Mouse (Mus musculus) adrenal gland (tissue): ENCODE data around the gene Gdpd1.
"Not testable (repeated sequence)": the region's sequence is repeated elsewhere in the genome, so short reads cannot be mapped to it uniquely, and the experiment has no call there.

Experiments
- intact Hi-C: fragments of 180-260 bp; cut with DNase I; formaldehyde crosslinking; loops from one replicate; pipeline ENCODE4 v1.15.1; 2025

The Gdpd1 gene

DNA sequence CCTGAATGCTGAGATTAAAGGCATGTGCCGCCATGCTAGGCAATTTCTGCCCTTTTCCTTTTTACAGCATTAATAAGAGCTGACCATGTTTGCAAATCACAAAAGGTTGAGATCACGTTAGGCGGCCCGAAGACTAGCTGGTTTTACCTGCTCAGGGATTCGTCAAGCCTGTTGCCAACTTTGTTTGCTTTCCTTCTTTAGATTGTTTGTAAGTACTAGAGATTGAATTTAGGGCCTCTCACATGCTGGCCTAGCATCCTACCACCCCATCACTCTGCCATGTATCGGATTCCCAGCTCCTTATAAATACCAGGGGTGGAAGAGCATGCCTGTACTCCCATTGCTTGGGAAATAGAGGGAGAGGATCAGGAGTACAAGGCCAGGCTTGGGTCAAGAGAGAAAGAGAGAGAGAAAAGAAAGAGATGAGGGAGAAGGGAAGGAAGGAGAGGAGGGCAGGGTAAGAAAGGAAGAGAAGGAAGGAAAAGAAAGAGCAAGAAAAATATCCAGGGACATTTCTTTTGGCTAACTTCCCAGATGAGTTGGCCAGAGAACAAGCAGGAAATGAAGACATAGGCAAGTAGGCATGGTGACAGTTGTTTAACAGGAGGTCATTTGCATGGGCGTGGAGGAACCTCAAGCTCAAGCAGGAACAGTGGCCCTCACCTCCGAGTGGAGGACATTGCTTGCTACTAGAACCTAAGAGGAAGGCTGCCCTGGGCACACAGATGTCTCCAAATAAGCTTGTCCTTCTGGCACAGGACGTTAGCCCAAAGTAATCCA lies 47.6 kb downstream of the Gdpd1 start:
- intact Hi-C loops: no loop called here

DNA sequence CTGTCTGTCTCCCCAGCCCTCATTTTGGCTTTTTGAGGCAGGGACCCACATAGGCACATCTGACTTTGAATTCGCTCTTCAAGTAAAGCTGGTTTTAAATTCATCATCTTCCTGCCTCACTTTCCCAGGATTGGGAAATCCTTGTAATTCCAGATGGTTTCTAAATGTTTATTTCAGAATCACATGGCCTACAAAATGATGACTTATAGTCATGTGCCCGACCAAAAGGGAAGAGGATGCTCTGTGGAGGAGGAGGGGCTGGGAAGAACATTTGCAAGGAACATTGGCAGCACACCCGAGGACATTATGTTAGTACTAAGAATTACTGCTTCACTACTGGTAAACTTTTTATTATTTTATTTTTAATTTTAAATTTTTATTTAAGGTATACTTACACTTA lies 48.5 kb downstream of the Gdpd1 start:
- intact Hi-C loops: no loop called here

DNA sequence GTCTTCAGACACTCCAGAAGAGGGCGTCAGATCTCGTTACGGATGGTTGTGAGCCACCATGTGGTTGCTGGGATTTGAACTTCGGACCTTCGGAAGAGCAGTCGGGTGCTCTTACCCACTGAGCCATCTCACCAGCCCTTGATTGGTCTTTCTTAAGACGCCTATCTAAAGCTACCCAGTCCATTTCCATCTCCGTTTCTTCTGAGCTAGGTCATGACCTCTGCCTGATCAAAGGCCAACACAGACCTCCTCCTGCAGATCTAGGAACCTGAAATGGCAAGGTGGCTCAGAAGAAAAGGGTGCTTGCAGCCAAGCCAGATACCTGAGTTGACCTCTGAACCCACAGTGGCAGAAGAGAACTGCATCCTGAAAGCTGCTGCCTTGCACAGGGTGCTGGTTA lies 50.6 kb downstream of the Gdpd1 start:
- intact Hi-C loops: not testable (repeated sequence)

DNA sequence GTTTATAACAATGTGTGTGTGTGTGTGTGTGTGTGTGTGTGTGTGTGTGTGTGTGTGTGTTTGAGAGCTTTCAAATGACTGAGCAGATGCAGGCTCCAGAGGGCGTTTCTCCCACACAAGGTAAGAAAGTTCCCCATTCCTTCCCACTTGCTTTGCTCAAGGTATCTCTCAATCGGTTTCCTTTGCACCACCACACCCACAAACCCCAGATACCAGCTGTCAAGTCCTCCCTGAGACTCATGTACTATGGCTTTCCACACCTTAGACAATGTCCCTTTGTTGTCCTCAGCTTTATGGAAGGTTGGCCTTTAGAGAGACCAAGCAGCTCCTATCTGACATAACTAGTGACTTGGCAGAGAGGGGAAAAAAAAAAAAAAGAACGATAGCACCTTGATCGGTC lies 51.1 kb downstream of the Gdpd1 start:
- intact Hi-C loops: no loop called here

DNA sequence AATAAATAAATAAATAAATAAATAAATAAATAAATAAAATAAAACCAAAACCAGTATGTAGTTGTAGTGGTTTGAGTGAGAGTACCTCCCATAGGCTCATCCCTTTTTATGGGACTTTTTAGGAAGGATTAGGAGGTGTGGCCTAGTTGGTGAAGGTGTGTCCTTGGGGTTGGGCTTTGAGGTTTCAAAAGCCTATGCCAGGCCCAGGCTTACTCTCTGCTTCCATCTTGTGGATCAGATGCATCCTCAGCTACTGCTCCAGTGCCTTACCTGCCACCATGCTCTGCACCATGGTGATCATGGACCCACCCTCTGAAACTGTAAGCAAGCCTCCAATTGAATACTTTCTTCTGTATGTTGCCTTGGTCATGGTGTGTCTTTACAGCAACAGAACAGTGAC lies 52.3 kb downstream of the Gdpd1 start:
- intact Hi-C loops: no loop called here

DNA sequence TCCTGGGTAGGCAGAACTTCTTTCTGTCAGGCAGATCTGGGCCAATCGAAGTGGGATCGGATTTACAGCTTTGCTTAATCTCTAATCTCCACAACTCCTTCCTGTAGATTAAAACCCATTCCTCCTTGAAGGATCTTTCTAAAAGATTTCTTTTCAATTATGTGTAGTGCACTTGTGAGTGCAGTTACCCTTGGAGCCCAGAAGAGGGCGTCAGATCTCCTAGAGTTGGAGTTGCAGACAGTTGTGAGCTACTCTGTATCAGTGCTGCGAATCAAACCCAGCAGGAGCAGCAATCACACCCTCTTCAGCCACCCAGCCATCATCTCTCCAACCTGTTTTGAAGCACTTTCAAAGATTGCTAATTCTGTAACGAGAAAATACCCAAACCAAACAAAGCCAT lies 53.4 kb downstream of the Gdpd1 start:
- intact Hi-C loops: no loop called here

DNA sequence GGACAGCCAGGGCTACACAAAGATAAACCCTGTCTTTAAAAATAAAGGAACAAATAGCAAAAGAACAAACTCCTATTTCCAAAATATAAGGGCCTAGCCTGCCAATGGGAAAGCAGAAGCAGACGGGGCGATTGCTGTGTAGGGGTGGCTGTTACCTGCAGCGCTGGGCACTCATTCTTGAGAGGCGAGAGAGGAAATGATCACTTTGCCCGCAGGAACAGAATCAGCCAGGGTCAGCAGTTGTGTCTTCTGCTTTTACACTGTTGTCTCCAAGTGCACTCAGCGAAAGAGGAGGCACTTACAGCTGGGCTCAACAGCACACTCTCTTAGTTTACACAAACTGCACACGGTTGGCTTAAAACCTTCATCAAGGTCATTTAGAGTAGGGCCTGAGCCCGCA lies 54.4 kb downstream of the Gdpd1 start:
- intact Hi-C loops: loop anchor here (5.0 kb wide), 1 partner anchor 452 kb away; no protein-coding TSS in a partner anchor

DNA sequence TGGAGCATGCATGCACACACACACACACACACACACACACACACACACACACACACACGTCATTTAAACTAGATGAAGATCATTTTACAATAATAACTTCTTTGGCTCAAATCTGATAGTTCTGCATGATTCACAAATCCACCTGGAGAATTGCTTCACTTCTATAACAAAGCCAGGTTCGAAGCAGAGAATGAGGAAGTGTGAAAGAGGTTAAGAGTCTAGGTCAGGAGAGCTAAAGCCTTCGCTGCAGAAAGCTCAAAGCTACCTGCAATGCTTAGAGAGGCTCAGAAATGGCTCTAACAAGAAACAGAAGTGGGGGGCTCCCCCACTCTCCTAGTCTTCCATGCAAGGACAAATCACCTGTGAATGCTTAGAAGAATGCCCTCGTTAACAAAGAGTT lies 55.8 kb downstream of the Gdpd1 start:
- intact Hi-C loops: loop anchor here (5.0 kb wide), 1 partner anchor 451 kb away; no protein-coding TSS in a partner anchor

DNA sequence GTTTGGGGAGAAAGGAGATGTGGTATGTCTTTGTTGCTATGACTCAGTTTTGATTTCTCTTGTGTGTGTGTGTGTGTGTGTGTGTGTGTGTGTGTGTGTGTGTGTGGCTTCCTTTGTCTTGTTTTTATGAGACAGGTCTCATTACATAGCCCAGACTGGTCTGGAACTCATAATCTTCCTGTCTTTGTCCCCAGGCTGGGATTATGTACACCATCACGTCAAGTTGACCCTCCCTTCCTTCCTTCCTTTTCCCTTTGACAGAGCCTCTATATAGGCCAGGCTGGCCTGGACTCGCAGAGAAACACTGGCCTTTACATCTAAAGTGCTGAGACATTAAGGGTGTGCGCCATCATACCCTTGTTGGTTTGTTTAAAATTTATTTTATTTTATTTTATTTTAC lies 58.2 kb downstream of the Gdpd1 start:
- intact Hi-C loops: loop anchor here (5.0 kb wide), 1 partner anchor 448 kb away; no protein-coding TSS in a partner anchor

DNA sequence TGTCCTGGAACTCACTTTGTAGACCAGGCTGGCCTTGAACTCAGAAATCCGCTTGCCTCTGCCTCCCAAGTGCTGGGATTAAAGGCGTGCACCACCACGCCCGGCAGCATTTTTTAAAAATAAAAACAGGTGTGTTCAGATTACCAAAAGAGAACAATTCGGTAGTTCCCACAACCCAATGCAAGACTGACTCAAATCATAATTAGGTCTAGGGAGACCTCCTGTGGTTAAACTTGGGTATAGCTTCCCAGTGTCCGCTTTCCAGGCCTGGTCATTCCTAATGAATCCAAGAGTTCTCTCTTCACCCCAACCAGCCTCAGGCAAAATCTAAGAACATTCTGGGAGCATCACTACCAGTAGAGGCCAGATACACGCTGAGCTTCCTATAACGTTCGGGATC lies 63.4 kb downstream of the Gdpd1 start:
- intact Hi-C loops: no loop called here

DNA sequence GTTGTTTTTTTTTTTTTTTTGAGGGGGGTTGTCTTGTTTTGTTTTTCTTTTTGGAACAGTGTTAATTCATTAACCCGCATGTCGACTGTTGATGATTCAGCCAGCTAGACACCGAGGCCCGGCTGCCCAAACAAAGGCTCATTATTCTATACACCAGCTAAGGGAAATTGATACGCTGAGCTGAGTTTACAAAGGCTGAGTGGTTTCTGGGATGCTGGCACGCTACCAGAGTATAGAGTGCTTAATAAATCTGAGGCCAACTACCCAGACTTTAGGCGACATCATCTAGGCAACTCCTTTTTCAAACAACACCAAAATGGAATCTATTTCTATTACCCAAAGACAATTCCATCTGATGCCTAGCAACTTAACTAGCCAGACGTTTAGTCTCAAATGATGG lies 66.5 kb downstream of the Gdpd1 start:
- intact Hi-C loops: no loop called here

DNA sequence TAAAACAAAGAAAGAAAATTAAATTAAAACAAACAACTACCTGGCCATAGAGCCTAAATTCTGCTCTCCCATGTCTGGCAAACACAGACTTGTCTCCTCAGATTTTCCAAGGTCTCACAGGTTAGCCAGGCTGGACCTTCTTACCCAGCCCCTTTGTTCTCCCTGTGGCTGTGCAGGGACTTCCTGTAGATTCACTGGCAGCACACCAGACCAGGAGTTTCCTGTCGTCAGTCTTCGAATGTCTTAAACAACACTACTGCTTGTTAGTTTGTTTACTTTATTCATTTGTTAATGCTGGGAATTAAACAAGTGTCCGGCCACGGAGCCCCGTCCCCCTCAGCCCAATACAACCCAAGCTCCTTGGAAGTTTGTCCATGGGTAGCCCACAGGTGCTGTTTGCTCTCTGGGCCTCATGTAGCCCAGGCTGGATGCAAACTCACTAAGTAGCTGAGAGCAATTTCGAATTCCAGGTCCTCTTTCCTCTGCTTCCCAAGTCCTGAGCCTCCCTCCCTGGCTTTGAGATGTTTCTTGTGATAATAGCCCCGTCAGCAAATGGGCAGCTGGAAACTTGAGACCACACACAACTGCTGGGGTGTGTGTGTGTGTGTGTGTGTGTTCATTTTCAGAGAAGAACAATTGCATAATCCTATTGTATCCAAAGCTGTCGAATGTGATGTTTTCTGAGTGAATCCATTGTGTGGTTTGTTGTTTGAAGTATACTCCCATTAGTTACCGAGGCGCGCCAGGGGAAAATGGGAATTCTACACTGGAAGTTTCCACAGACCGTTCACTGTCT lies 68.7 kb downstream of the Gdpd1 start:
- intact Hi-C loops: no loop called here

DNA sequence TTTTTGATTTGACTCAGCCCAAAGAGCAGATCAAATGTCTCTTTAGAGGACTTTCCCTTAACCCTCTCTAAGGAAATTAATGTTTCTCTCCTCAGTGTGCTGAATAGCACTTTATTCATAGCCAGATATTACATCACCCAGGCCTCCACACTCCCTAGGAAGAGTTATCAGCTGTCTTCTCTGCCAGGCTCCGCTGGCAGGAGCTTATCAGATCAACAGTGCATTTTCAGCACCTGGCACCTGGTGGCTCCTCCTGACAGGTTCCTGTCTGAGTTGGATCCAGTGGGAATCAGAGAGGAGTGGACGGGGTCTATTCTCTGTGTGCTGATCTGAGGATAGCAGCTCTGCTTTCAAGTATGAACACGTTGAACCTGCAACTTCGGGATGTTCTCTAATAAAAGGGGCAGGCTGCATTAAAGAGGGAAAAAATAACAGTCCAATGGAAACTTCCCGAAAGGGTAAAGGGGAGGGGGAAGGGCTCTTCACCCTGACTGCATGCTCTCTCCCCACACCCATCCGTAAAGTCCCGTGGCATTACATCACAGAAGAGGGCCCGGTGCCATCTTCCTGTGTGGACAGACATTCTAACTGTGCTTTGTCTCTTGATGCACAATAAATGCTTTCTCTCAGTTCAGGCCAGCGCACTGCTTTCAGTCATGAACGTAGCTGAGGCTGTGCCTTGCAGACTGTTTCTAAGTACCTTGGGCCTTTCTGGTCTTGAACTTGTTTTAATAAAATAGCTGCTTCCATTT lies 71.6 kb downstream of the Gdpd1 start:
- intact Hi-C loops: no loop called here

DNA sequence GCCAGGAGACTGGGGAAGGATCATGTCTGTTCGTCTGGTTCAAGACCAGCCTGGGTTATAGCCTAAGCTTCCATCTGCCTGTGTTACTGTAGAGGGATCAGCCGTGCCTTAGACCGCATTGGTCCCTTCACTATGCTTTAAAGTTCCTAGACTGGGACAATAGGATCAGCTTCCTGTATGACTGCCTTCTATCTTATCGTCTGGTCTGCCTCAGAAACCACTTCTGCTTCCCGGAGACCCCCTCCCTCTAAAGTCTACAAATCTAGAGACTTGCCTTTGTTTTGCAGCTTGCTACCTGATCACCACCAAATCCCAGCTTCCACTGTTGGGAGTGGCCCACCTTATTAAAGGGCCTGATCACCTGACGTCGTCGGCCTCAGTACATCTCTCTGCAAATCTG lies 72.6 kb downstream of the Gdpd1 start:
- intact Hi-C loops: no loop called here

DNA sequence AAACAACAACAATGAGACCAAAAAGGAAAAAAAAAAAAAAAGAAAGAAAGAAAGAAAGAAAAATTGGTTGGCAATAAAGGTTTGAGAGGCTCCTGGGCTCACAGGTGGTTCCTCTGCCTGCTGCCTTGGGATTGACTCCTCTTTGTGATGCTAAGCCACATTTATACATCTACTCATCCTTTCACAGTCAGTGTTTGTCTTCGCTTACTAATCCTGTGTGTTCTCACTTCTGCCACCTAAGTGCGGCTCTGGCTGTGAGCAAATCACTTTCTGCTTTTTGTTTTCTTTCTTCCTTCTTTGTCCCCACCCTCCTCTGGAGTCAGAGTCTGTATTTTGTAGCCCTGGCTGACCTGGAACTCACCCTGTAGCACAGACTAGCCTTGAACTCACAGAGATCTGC lies 77.6 kb downstream of the Gdpd1 start:
- intact Hi-C loops: loop anchor here (10.0 kb wide), 1 partner anchor 101 kb away; no protein-coding TSS in a partner anchor

DNA sequence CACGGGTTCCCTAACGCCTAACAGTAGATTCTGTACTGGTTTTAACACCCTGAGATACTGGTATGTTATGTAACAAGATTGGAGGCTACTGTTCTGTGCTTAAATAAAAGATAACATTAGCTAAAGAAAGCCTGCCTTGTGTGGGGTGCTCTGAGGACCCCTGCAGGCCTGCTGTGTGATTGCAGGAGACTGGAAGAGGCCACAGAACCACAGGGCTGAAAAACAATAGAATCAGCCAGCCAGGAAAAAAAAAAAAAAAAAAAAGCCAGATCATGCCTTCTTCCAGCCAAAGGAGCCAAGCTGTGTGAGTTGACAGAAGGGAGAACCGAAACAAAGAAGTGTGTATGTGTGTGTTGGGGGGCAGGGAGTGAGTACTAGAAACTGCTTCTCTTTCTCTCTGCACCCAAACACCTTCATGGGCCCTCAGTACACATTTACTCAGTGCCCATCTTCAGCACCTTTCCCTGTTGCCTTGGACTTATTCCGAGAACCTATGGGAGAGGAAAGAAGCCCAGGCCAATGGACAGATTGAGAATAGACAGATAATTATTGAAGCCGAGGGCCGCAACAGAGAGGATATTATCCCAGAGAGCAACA lies 78.1 kb downstream of the Gdpd1 start:
- intact Hi-C loops: loop anchor here (10.0 kb wide), 1 partner anchor 101 kb away; no protein-coding TSS in a partner anchor

DNA sequence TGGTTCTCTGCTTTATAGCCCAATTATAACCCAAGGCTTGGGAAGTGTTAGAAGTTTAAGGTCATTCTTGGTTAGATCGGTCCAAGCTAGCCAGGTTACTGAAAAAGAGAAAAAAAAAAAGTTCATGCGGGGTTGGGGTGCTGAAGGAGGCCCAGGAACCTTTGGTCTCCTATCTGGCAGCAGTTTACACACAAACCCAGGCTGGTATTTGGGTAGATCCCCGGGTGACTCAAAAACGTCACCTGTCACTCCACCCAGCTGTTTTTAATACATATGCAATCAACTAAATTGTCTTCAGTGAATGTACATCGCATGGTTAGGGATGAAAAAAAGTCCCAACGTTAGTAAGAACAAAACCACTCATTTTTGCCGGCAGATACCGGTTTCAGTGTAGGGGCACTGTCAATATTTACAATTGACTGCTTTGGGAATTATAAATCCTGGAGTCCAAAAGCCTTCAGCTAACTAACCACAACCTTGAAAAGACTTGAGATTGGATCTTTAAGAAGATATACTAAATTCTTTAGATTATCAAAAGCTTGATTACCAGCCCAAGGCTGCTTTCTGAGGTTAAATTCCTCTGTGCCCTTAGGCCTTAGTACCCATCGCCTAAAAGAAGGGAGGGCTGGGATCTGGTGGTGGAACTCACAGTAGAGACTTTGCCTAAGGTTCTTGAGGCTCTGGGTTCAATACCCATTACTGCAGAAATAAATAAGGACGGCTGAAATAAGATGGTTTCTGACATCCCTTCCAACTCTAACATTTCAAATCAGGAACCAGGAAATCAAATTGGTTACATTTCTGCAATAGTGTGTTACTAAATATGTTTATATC lies 78.9 kb downstream of the Gdpd1 start:
- intact Hi-C loops: loop anchor here (5.0 to 10.0 kb wide), 3 partner anchors 43 to 100 kb away; no protein-coding TSS in a partner anchor

DNA sequence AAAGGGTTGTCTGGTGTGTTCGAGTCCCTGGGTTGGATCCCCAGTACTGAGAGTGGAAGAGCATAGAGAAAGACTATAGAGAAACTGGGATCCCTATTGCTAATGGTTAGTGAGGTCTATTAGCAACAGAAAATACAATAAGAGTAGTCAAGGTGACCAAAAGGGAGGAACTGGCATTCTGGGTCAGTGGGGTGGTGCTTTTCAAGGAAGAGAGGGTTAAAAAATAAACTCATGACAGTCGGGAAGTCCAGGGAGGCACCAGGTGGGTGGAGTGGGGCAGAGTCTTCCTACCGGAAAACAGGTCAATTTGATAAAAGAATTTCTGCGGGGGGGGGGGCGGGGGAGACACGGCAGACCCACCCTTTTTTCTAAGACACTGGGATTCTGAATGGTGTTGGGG lies 79.5 kb downstream of the Gdpd1 start:
- intact Hi-C loops: loop anchor here (5.0 to 10.0 kb wide), 3 partner anchors 42 to 100 kb away; no protein-coding TSS in a partner anchor

DNA sequence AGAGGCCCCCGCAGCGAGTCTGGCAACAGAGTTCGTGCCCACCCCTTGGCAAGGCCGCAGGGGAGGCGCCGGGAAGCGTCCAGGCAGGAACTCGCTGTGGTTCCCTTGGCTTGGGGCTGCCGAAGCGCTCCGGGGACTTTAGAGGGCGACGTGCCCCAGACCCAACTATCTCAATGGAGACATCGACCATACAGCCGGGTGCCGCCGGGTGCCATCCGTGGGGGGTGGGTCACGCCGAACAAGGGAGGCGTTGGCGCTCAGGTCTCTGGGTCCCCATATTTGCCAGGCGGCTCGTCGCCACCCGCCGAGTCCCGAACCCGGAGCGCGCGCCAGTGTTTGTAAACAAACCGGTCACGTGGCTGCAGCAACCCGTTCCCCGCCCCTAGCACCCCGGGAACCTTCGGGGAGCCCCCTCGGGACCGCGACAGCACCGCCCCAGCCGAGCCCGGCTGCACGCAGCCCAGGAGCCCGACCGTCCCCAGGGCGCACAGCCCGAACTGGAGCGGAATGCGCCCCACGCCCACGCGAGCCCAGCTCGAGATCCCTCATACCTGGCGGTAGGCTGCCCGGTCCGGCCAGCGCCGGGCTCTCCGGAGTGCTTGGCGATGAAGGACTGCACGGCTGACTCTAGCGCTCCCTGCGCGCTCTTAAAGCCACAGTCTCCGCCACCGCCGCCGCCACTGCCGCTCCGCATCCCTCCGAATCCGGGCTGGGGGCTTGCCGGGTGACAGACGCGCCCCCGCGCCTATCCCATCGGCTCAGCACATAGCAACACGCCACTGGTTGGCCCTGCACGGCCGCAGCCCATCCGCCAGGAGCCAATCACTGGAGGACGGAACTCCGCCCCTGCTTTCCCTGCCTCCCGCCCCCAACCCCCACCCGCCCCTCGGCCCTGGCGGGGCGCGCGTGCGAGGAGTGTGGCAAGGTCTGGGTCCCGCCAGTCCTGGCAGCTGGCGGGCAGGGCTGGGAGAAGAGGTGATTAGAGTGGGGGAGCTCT lies 80.5 kb downstream of the Gdpd1 start, which contains the start of gene Ypel2:
TSS of gene Ypel2 (minus strand) at position 667 of the 997 bp plus-strand sequence.
- intact Hi-C loops: loop anchor here (5.0 to 10.0 kb wide), 3 partner anchors 41 to 99 kb away; no protein-coding TSS in a partner anchor
